Mouse (Mus musculus): ENCODE measurements at regions not wholly inside any gene's neighbourhood (a gene's known extent, or its start where the extent isn't known, plus 50 kb on each side); places are given as distances from the start of the nearest gene placed in this dataset.

- no peak for TF ChIP-seq CTCF (IDR thresholded peaks at IDR 0.05)
- TF ChIP-seq POLR2A (IDR thresholded peaks at IDR 0.05; ENCODE audit: insufficient read depth, low read depth, low read length), result no peak
Measured at GRCm38 (mm10) chr8:92081900-92082299, 275.5 kb upstream of the Irx5 start.
